Mouse (Mus musculus): ENCODE data around the gene Otub1.

DNA sequence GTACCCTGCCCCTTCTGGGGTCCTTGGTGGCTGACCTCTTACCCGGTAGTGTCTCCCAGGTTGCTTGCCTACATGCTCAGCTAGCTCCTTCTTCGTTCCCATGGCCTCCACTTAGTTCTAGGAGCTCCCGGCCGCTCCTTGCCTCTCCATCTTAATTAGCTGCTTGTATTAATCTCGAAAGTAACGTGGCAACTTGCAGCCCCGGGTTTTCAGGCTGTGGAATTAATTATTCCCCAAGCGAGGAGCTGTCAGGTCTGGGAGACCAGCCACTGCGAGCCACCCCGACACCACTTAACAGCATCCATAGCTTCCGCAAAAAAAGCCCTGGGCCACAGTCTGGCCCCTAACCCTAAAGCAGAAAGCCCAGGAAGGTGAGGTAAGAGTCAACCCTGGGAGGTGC, 22.7 kb downstream of the Otub1 start:
- TF ChIP-seq CTCF (IDR thresholded peaks at IDR 0.05; ENCODE audit: extremely low read depth, insufficient read depth, low read length) (no peak), POLR2A (IDR thresholded peaks at IDR 0.05; ENCODE audit: extremely low read depth, insufficient read depth, low read length) (no peak)
